Mouse (Mus musculus): ENCODE data around the gene Zim1. TPM values are rescaled to one million over a fixed set of nuclear protein-coding genes. Genes with fewer than 3 reads are reported as not detected.

Gene Zim1
- polyA plus RNA-seq, 1 experiment from 2014 or later = 5.6 TPM

- Histone ChIP-seq H3K27ac (replicated peaks; ENCODE audit: low read depth, low read length) (no peak overlapping the region), H3K9ac (ENCODE audit: low read length) (no peak overlapping the region), H3K4me2 (ENCODE audit: low read depth, severe bottlenecking) (peak overlapping the region; percentile 18; the same call in 1 of the 2 replicates), H3K27me3 (ENCODE audit: control insufficient read depth, insufficient read depth, low read length) (no peaks in the 10 kb centered on the region), H3K4me1 (ENCODE audit: control insufficient read depth, insufficient read depth, low read length) (no peaks in the 10 kb centered on the region), H3K36me3 (ENCODE audit: control insufficient read depth, insufficient read depth, low read length) (0 out of 2 replicates have a peak, but pooled peaks cover 3% of the 10 kb centered on the region), H3K4me3 (ENCODE audit: low read depth, low read length) (peak overlapping the region; percentile 63), H3K9me3 (ENCODE audit: control insufficient read depth, low read length) (peaks cover 34% of the 10 kb centered on the region)
- peak; percentile 84 for DNase-seq (ENCODE audit: low spot score)
- 51% methylated on average over 19 of the region's 19 CpGs for WGBS
- peak; percentile 83 for ATAC-seq (ENCODE audit: insufficient number of reproducible peaks, low FRiP score, low TSS enrichment, low read depth)
Observed at GRCm38 (mm10) chr7:6728263-6728931, 32.1 kb upstream of the Zim1 start.

DNA sequence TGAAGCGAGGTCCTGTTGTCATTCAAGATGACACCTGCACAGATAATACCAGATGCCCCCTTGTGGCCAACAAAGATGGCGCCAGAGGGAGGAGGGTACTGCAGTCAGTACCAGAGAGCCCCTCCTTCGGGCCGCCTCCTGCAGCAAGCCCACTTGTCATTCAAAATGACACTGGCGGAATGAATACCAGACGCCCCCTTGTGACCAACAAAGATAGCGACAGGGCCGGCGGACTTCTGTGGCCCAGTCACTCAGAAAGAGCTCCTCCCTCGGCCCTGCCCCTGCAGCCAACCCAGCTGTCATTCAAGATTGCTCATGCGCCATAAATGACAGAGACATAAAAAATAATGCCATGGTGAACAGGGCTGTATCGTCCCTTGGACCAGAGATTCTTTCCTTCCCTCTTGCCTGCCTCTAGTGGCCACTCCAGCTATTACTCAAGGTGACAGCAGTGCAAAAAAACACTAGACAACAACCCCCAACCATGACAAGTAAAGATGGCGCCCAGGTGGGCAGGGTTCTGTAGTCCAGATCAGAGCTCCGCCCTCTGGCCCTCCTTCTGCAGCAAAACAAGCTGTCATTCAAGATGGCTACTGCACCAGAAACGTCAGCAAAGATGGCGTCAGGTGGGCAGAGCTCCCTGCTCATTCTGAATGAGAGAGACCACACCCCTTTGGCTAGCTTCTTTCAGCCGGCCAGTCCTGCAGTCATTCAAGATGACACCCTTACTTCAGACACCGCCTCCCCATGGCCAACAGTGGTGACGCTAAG is 31.3 kb upstream of the Zim1 start:
- ATAC-seq (ENCODE audit: insufficient number of reproducible peaks, low FRiP score, low TSS enrichment, low read depth) = peak; percentile 14

GRCm38 (mm10) chr7:6709396-6709795 is 13.1 kb upstream of the Zim1 start:
- no peaks in the 10 kb centered on the region for H3K27me3 ChIP-seq (ENCODE audit: control insufficient read depth, insufficient read depth, low read length)
- no peak overlapping the region for H3K4me3 ChIP-seq (ENCODE audit: low read depth, low read length)
- ATAC-seq (ENCODE audit: insufficient number of reproducible peaks, low FRiP score, low TSS enrichment, low read depth) (no peak), DNase-seq (ENCODE audit: low spot score) (no peak)
- H3K27ac ChIP-seq (replicated peaks; ENCODE audit: low read depth, low read length) = no peak overlapping the region
- 96% methylated on average over 15 of the region's 15 CpGs for WGBS
- no peaks in the 10 kb centered on the region; the same call in 1 of the 2 replicates for H3K9me3 ChIP-seq (ENCODE audit: control insufficient read depth, low read length)
- no peak overlapping the region for H3K9ac ChIP-seq (ENCODE audit: low read length)
- H3K36me3 ChIP-seq (ENCODE audit: control insufficient read depth, insufficient read depth, low read length) = peaks cover 11% of the 10 kb centered on the region; the same call in 1 of the 2 replicates
- H3K4me2 ChIP-seq (ENCODE audit: low read depth, severe bottlenecking) = no peak overlapping the region
- H3K4me1 ChIP-seq (ENCODE audit: control insufficient read depth, insufficient read depth, low read length) = no peaks in the 10 kb centered on the region

More for the DNA sequence above, 31.3 kb upstream of the Zim1 start:
- H3K36me3 ChIP-seq (ENCODE audit: control insufficient read depth, insufficient read depth, low read length) = 0 out of 2 replicates have a peak, but pooled peaks cover 3% of the 10 kb centered on the region
- DNase-seq (ENCODE audit: low spot score) = peak; percentile 57
- no peaks in the 10 kb centered on the region for H3K27me3 ChIP-seq (ENCODE audit: control insufficient read depth, insufficient read depth, low read length)
- H3K4me2 ChIP-seq (ENCODE audit: low read depth, severe bottlenecking) = peak overlapping the region; percentile 18; the same call in 1 of the 2 replicates
- no peak overlapping the region for H3K27ac ChIP-seq (replicated peaks; ENCODE audit: low read depth, low read length)
- WGBS = 60% methylated on average over 19 of the region's 19 CpGs
- peak overlapping the region; percentile 63 for H3K4me3 ChIP-seq (ENCODE audit: low read depth, low read length)
- H3K9me3 ChIP-seq (ENCODE audit: control insufficient read depth, low read length) = peaks cover 34% of the 10 kb centered on the region
- H3K9ac ChIP-seq (ENCODE audit: low read length) = no peak overlapping the region
- no peaks in the 10 kb centered on the region for H3K4me1 ChIP-seq (ENCODE audit: control insufficient read depth, insufficient read depth, low read length)

- WGBS = 89% methylated on average over 17 of the region's 17 CpGs
- Histone ChIP-seq H3K27me3 (ENCODE audit: control insufficient read depth, insufficient read depth, low read length) (no peaks in the 10 kb centered on the region), H3K4me3 (ENCODE audit: low read depth, low read length) (no peak overlapping the region), H3K27ac (replicated peaks; ENCODE audit: low read depth, low read length) (no peak overlapping the region), H3K9me3 (ENCODE audit: control insufficient read depth, low read length) (no peaks in the 10 kb centered on the region; the same call in 1 of the 2 replicates), H3K36me3 (ENCODE audit: control insufficient read depth, insufficient read depth, low read length) (peaks cover 11% of the 10 kb centered on the region; the same call in 1 of the 2 replicates), H3K4me2 (ENCODE audit: low read depth, severe bottlenecking) (no peak overlapping the region), H3K9ac (ENCODE audit: low read length) (no peak overlapping the region), H3K4me1 (ENCODE audit: control insufficient read depth, insufficient read depth, low read length) (no peaks in the 10 kb centered on the region)
- ATAC-seq (ENCODE audit: insufficient number of reproducible peaks, low FRiP score, low TSS enrichment, low read depth) (no peak), DNase-seq (ENCODE audit: low spot score) (no peak)
Observed at GRCm38 (mm10) chr7:6708451-6709180, 12.4 kb upstream of the Zim1 start.

DNA sequence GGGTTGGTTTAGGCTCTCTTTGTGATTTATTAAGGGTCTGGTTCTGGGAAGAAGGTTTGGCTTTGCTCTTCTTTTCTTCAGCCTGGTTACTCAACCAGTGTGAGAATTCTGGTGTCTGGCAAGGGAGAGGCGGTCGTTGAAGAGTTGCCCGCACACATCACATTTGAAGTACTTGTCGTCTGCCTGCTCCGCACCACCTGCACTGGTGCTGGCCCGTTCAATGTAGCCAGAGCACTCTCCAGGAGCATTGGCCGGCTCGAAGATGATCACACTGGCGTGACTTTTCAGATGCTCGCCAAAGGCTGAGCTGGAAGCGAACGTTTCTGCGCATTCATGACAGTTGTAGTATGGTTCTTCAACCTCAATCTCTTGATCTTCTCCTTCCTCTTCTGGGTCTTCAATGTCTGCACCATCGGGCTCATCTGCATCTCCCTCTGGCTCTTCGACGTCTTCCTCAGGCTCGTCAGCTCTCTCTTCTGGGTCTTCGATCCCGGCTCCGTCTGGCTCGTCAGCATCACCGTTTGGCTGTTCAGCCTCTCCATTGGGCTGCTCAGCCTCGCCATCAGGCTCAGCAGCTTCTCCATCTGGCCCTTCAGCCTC is 11.3 kb upstream of the Zim1 start:
- Histone ChIP-seq H3K27me3 (ENCODE audit: control insufficient read depth, insufficient read depth, low read length) (no peaks in the 10 kb centered on the region), H3K27ac (replicated peaks; ENCODE audit: low read depth, low read length) (no peak overlapping the region), H3K4me2 (ENCODE audit: low read depth, severe bottlenecking) (no peak overlapping the region), H3K4me1 (ENCODE audit: control insufficient read depth, insufficient read depth, low read length) (no peaks in the 10 kb centered on the region), H3K4me3 (ENCODE audit: low read depth, low read length) (no peak overlapping the region), H3K9ac (ENCODE audit: low read length) (no peak overlapping the region), H3K36me3 (ENCODE audit: control insufficient read depth, insufficient read depth, low read length) (peaks cover 11% of the 10 kb centered on the region; the same call in 1 of the 2 replicates), H3K9me3 (ENCODE audit: control insufficient read depth, low read length) (no peaks in the 10 kb centered on the region; the same call in 1 of the 2 replicates)
- 94% methylated on average over 23 of the region's 23 CpGs for WGBS
- no peak for DNase-seq (ENCODE audit: low spot score)
- no peak for ATAC-seq (ENCODE audit: insufficient number of reproducible peaks, low FRiP score, low TSS enrichment, low read depth)

- WGBS = 91% methylated on average over 3 of the region's 3 CpGs
- Histone ChIP-seq H3K9me3 (ENCODE audit: control insufficient read depth, low read length) (no peaks in the 10 kb centered on the region), H3K4me1 (ENCODE audit: control insufficient read depth, insufficient read depth, low read length) (no peaks in the 10 kb centered on the region), H3K36me3 (ENCODE audit: control insufficient read depth, insufficient read depth, low read length) (no peaks in the 10 kb centered on the region), H3K27me3 (ENCODE audit: control insufficient read depth, insufficient read depth, low read length) (no peaks in the 10 kb centered on the region), H3K4me2 (ENCODE audit: low read depth, severe bottlenecking) (no peak overlapping the region), H3K9ac (ENCODE audit: low read length) (no peak overlapping the region), H3K27ac (replicated peaks; ENCODE audit: low read depth, low read length) (no peak overlapping the region), H3K4me3 (ENCODE audit: low read depth, low read length) (no peak overlapping the region)
- ATAC-seq (ENCODE audit: insufficient number of reproducible peaks, low FRiP score, low TSS enrichment, low read depth) = no peak
- no peak for DNase-seq (ENCODE audit: low spot score)
Observed at GRCm38 (mm10) chr7:6699230-6699629, 3.0 kb upstream of the Zim1 start.

DNA sequence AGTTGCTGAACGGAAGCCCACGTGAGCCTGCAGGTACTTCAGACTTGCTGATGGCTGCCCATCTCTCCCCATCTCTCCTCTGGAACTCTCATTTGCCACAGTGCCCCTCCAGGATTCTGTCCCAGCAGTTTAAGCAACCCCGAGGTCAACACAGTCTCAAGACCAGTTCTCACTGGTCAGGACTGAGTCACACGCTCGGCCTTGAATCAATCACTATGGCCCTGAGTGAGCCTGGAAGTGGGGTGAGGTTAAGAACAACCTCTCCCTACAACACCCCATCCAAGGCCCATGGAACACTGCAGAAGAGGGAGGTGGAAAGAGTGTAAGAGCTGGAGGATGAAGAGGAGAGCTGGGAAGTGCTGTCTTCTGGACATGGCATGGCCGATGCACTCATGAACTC is 10.7 kb downstream of the Zim1 start:
- Histone ChIP-seq H3K9me3 (ENCODE audit: control insufficient read depth, low read length) (no peaks in the 10 kb centered on the region), H3K4me3 (ENCODE audit: low read depth, low read length) (no peak overlapping the region), H3K4me1 (ENCODE audit: control insufficient read depth, insufficient read depth, low read length) (no peaks in the 10 kb centered on the region), H3K27ac (replicated peaks; ENCODE audit: low read depth, low read length) (no peak overlapping the region), H3K9ac (ENCODE audit: low read length) (no peak overlapping the region), H3K4me2 (ENCODE audit: low read depth, severe bottlenecking) (no peak overlapping the region), H3K36me3 (ENCODE audit: control insufficient read depth, insufficient read depth, low read length) (no peaks in the 10 kb centered on the region; the same call in 1 of the 2 replicates), H3K27me3 (ENCODE audit: control insufficient read depth, insufficient read depth, low read length) (no peaks in the 10 kb centered on the region)
- ATAC-seq (ENCODE audit: insufficient number of reproducible peaks, low FRiP score, low TSS enrichment, low read depth) = no peak
- WGBS = 93% methylated on average over 6 of the region's 6 CpGs
- DNase-seq (ENCODE audit: low spot score) = no peak

- no peaks in the 10 kb centered on the region for H3K36me3 ChIP-seq (ENCODE audit: control insufficient read depth, insufficient read depth, low read length)
- H3K27ac ChIP-seq (replicated peaks; ENCODE audit: low read depth, low read length) = no peak overlapping the region
- H3K9ac ChIP-seq (ENCODE audit: low read length) = no peak overlapping the region
- no peak overlapping the region for H3K4me2 ChIP-seq (ENCODE audit: low read depth, severe bottlenecking)
- H3K27me3 ChIP-seq (ENCODE audit: control insufficient read depth, insufficient read depth, low read length) = no peaks in the 10 kb centered on the region
- DNase-seq (ENCODE audit: low spot score) = no peak
- no peaks in the 10 kb centered on the region for H3K4me1 ChIP-seq (ENCODE audit: control insufficient read depth, insufficient read depth, low read length)
- H3K9me3 ChIP-seq (ENCODE audit: control insufficient read depth, low read length) = no peaks in the 10 kb centered on the region
- WGBS = 85% methylated on average over 3 of the region's 3 CpGs
- H3K4me3 ChIP-seq (ENCODE audit: low read depth, low read length) = no peak overlapping the region
- ATAC-seq (ENCODE audit: insufficient number of reproducible peaks, low FRiP score, low TSS enrichment, low read depth) = no peak
Observed at GRCm38 (mm10) chr7:6666726-6667125, 29.5 kb downstream of the Zim1 start.
